Comparison of ENCODE assay signal across 18 mouse cellular contexts in genomic region chr3:33079658-33080057, GRCm38 (mm10).
"Had no signal": no experiment of that assay in that cellular context is flagged by ENCODE, and none has a peak within 500 bp of the region (broad histone marks: within the 10 kb centered on the region; RNA-seq: fewer than 3 reads in every experiment).

No protein-coding gene starts in this region.

- H3K9me3 ChIP-seq: liver, embryonic 13.5 days; midbrain, embryonic 12.5 days; neural tube, embryonic 12.5 days; neural tube, embryonic 15.5 days had no signal

- H3K4me2 ChIP-seq: liver, embryonic 13.5 days; midbrain, embryonic 12.5 days; neural tube, embryonic 12.5 days; neural tube, embryonic 15.5 days had no signal

- H3K9ac ChIP-seq: liver, embryonic 13.5 days; midbrain, embryonic 12.5 days; neural tube, embryonic 12.5 days; neural tube, embryonic 15.5 days had no signal

- DNase-seq: kidney, adult 2 months; kidney, postnatal 25 days; liver, embryonic 13.5 days; lung, adult 2 months; lung, postnatal 14 days; lung, postnatal 4 days; right cerebral cortex, adult 18-20 months; right cerebral cortex, postnatal 14 days; right cerebral cortex, postnatal 4 days; thymus, adult 2 months; thymus, postnatal 14 days; thymus, postnatal 4 days had no signal

- H3K36me3 ChIP-seq: liver, embryonic 13.5 days; midbrain, embryonic 12.5 days; neural tube, embryonic 12.5 days; neural tube, embryonic 15.5 days had no signal

- H3K4me3 ChIP-seq: liver, embryonic 13.5 days; midbrain, embryonic 12.5 days; neural tube, embryonic 12.5 days; neural tube, embryonic 15.5 days had no signal

- H3K27ac ChIP-seq: kidney, postnatal 0 days; liver, embryonic 13.5 days; midbrain, embryonic 12.5 days; neural tube, embryonic 12.5 days; neural tube, embryonic 15.5 days; stomach, postnatal 0 days had no signal

- ATAC-seq: intestine, postnatal 0 days had no signal

- H3K4me1 ChIP-seq: liver, embryonic 13.5 days; neural tube, embryonic 12.5 days; neural tube, embryonic 15.5 days had no signal

- H3K27me3 ChIP-seq: liver, embryonic 13.5 days; midbrain, embryonic 12.5 days; neural tube, embryonic 12.5 days; neural tube, embryonic 15.5 days had no signal
